Mouse (Mus musculus) intestine, postnatal 0 days (tissue): ENCODE results near the gene Cfap77. TPM values are rescaled to one million over a fixed set of nuclear protein-coding genes. Genes with fewer than 3 reads are reported as not detected.

ENCODE experiments used
- ATAC-seq: fragments of 200-750 bp; cut with Nextera tagmentation; 2 replicates; pipeline ENCODE4 v1.8.0; 2017; ENCODE audit warnings: mild to moderate bottlenecking, moderate TSS enrichment, moderate library complexity
- H3K27ac ChIP-seq: fragments of 300-500 bp; sonication (generic); 2 replicates; pipeline ENCODE4 v1.5.1; 2014; ENCODE audit warnings: mild to moderate bottlenecking, low read depth, low read length, moderate library complexity
- H3K27me3 ChIP-seq: fragments of 300-500 bp; sonication (generic); replicated peaks from 2 replicates; pipeline ENCODE4 v1.6.1; 2014; ENCODE audit warnings: low read length, mixed read lengths; ENCODE audit not compliant: control insufficient read depth, insufficient read depth
- H3K36me3 ChIP-seq: fragments of 300-500 bp; sonication (generic); 2 replicates; pipeline ENCODE4 v1.6.1; 2014; ENCODE audit warnings: mild to moderate bottlenecking, moderate library complexity; ENCODE audit not compliant: control insufficient read depth, insufficient read depth
- H3K4me1 ChIP-seq: fragments of 300-500 bp; sonication (generic); replicated peaks from 2 replicates; pipeline ENCODE4 v1.6.1; 2014; ENCODE audit warnings: antibody characterized with exemption, low read length, mixed read lengths; ENCODE audit not compliant: control insufficient read depth, insufficient read depth
- H3K4me2 ChIP-seq: fragments of 300-500 bp; sonication (generic); replicated peaks from 2 replicates; pipeline ENCODE4 v1.6.1; 2014; ENCODE audit warnings: low read depth, mild to moderate bottlenecking, moderate library complexity
- H3K4me3 ChIP-seq: fragments of 300-500 bp; sonication (generic); 2 replicates; pipeline ENCODE4 v1.5.1; 2014; ENCODE audit warnings: low read depth, low read length
- H3K9ac ChIP-seq: fragments of 300-500 bp; sonication (generic); 2 replicates; pipeline ENCODE4 v1.6.1; 2014; ENCODE audit warnings: mild to moderate bottlenecking, low read depth, low read length
- H3K9me3 ChIP-seq: fragments of 300-500 bp; sonication (generic); 2 replicates; pipeline ENCODE4 v1.6.1; 2016; ENCODE audit warnings: mixed run types; ENCODE audit not compliant: control insufficient read depth
- CTCF ChIP-seq: sonication (generic); IDR thresholded peaks from 2 replicates; pipeline ENCODE4 v1.5.1; 2016; ENCODE audit warnings: low read depth, mild to moderate bottlenecking, control low read depth, antibody characterized with exemption, moderate library complexity
- WGBS: fragments of 180-500 bp; shearing (Covaris S2); extraction: QIAGEN DNeasy Blood & Tissue Kit; methylation state at CpG from one replicate; pipeline ENCODE4 v1.1.7; 2014; 5-methylcytosine and 5-hydroxymethylcytosine counted together
- polyA plus RNA-seq: library from polyadenylated mRNA; unstranded; fragments of >200 nt; fragmentation: Nextera tagmentation; extraction: Ambion mirVana; gene quantifications from 2 replicates; pipeline ENCODE4 v1.2.1, GENCODE M21; 2015

Gene Cfap77
- polyA plus RNA-seq, 1 experiment from 2014 or later: 0.08 TPM

DNA sequence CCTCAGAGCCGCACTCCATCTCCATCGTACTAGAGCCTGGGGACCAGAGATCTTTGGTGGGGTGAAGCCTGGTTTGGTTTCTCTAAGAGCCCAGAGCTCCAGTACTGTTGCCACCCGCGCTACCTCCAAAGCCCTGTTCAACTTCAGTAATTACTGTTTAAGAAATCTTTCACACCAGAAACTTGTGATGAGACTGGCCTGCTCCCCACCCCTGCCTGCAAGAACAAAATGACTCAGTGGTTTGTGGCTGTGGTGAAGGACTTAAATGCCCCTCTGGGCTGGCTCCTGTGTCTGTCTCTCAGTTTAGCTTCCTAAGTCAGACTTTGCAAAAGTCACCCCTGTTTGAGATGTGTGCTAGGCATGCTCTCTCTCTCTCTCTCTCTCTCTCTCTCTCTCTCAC, 141.9 kb downstream of the Cfap77 start:
- WGBS: 3% methylated on average over 4 of the region's 4 CpGs
- ATAC-seq: no peak
- Histone ChIP-seq H3K9ac (no peak overlapping the region), H3K27ac (no peak overlapping the region), H3K9me3 (no peaks in the 10 kb centered on the region), H3K36me3 (no peaks in the 10 kb centered on the region), H3K4me2 (no peak overlapping the region), H3K27me3 (peaks cover 99% of the 10 kb centered on the region), H3K4me3 (no peak overlapping the region), H3K4me1 (no peaks in the 10 kb centered on the region)
- no peak for TF ChIP-seq CTCF

DNA sequence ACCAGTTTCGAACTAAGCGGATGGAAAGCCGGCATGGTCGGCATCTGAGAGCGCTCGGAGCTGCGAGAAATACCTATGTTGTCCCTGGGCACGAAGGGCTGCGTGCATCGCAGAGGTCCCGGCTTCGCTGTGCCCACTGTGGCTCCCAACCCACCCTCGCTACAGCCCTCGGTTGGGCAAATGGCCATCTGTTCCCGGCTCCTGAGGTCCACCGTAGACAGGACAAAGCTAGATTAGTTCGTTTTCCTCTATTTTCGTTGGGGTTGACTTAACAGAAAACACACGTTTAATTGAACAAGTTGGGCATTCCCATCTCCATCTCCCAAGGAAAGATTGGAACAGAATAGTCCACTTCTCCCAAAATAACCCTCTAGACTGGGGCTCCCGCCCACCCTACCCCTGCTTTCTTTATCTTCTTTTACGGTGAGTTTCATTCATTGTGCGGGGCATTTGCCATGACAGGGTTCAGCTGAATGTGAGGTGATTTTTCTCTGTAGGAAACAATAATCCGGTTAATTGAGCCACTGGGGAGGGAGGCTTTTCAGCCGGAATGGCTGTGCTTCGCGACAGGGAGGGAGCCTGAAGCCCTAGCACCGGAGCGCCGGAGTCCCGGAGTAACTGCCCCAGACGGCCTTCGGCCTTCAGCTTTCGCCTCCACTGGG, 142.7 kb downstream of the Cfap77 start:
- H3K27ac ChIP-seq: no peak overlapping the region
- H3K4me2 ChIP-seq: no peak overlapping the region
- H3K27me3 ChIP-seq: peaks cover 95% of the 10 kb centered on the region
- H3K4me1 ChIP-seq: no peaks in the 10 kb centered on the region
- 0 out of 2 replicates have a peak, but pooled peaks cover 2% of the 10 kb centered on the region for H3K36me3 ChIP-seq
- H3K9me3 ChIP-seq: no peaks in the 10 kb centered on the region
- no peak overlapping the region for H3K4me3 ChIP-seq
- TF ChIP-seq CTCF: no peak
- ATAC-seq: no peak
- H3K9ac ChIP-seq: no peak overlapping the region
- WGBS: 3% methylated on average over 33 of the region's 33 CpGs

DNA sequence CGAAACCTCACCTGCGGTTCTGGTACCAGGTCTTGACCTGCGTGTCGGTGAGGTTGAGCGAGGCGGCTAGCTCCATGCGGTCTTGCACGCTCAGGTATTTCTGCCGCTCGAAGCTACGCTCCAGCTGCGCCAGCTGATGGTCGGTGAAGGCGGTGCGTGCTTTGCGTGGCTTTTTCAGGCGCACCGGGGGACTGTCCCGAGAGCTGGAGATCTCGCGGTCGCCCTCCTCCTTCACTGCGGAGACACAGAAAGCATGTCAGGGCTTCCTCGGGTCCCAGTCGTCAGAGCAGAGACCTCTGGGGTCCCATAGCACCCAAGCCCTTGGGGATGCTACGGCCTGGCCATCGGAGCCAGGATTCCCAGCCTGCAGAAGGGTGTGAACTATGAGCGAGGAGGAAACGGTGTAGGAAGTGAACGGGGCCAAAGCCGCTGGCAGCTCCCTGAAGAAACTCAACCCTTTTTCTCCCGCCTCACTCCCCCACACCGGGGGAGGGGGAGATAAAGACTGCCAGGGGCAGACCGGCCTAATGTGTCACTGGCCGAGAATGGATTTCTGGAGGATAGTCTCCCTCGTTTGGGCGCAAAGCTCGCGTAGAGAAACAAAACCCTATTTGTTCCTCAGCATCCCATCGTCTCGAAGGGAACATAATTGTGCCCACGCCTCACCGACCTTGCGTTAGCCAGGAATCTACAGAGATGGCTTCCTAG, 143.4 kb downstream of the Cfap77 start:
- 2% methylated on average over 43 of the region's 44 CpGs for WGBS
- Histone ChIP-seq H3K27me3 (peaks cover 88% of the 10 kb centered on the region), H3K9ac (no peak overlapping the region), H3K27ac (no peak overlapping the region), H3K4me3 (no peak overlapping the region), H3K36me3 (0 out of 2 replicates have a peak, but pooled peaks cover 7% of the 10 kb centered on the region), H3K4me1 (no peaks in the 10 kb centered on the region), H3K4me2 (no peak overlapping the region), H3K9me3 (no peaks in the 10 kb centered on the region)
- no peak for TF ChIP-seq CTCF
- no peak for ATAC-seq

DNA sequence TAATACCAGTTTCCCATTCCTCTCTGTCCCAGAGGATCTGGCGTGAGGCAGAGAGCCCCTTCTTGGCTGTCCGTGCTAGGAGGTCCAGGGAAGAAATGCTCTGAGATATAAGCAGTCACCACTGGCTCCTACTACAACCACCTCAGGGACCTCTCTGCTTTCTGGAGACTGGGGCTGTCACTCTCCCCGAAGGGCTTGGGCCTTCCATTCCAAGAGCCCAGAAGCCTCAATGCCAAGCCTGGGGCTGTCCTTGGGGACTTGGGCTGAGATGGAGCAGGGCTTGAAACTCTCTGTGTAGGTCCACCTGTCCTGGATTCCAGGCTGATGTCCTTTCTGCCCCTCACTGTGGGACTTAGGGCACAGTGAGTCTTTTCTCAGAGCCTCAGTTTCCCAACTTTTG, 144.0 kb downstream of the Cfap77 start:
- Histone ChIP-seq H3K4me1 (no peaks in the 10 kb centered on the region), H3K27me3 (peaks cover 83% of the 10 kb centered on the region), H3K4me3 (no peak overlapping the region), H3K27ac (no peak overlapping the region), H3K9ac (no peak overlapping the region), H3K36me3 (0 out of 2 replicates have a peak, but pooled peaks cover 7% of the 10 kb centered on the region), H3K4me2 (no peak overlapping the region), H3K9me3 (no peaks in the 10 kb centered on the region)
- WGBS: 12% methylated on average over 3 of the region's 3 CpGs
- no peak for TF ChIP-seq CTCF
- no peak for ATAC-seq

DNA sequence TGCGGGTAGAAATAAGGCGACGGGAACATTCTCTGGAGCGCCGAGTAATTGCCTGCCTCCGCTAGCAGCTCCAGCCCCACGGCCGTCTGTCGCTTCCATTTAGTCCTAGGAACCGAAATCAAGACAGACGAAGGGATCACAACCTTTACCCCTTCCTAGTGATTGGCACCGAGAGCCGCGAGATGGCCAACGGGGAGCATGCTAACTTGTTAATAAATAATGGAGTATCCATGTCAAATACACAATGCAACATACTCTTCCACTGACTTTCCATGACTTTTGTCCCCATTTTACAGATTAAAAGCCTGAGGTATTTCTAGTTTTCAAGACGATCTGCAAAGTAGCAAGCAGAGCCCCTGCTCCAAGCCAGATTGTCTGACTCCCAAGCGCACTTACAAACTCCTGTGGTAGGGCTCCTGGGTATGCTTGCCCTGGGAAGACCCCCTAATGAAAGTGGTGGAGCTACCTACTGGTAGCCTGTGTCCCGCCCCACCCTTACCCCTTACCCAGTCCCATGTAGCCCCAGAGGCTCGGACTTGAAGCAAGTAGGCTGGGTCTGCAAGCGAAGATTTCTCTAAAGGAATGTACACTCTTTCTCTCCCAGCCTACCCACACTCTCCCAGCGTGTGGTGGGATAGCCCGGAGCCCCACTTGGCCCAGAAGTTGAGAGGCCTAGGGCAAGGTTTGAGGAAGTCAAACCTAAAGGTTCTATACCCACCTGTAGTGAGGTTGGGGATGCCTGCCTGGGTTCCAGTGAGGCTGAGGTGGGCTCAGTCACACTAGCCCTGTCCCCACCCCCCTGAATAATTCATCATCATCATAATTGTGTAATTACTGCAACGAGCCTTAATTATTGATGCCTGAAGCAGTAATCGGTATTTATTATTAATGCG, 144.8 kb downstream of the Cfap77 start:
- Histone ChIP-seq H3K27ac (no peak overlapping the region), H3K4me2 (no peak overlapping the region), H3K4me3 (0 out of 2 replicates have a peak overlapping the region, but pooled peaks have one; percentile 2), H3K4me1 (no peaks in the 10 kb centered on the region), H3K27me3 (peaks cover 75% of the 10 kb centered on the region), H3K36me3 (0 out of 2 replicates have a peak, but pooled peaks cover 7% of the 10 kb centered on the region), H3K9me3 (no peaks in the 10 kb centered on the region), H3K9ac (no peak overlapping the region)
- ATAC-seq: no peak
- WGBS: 10% methylated on average over 25 of the region's 25 CpGs
- no peak for TF ChIP-seq CTCF

DNA sequence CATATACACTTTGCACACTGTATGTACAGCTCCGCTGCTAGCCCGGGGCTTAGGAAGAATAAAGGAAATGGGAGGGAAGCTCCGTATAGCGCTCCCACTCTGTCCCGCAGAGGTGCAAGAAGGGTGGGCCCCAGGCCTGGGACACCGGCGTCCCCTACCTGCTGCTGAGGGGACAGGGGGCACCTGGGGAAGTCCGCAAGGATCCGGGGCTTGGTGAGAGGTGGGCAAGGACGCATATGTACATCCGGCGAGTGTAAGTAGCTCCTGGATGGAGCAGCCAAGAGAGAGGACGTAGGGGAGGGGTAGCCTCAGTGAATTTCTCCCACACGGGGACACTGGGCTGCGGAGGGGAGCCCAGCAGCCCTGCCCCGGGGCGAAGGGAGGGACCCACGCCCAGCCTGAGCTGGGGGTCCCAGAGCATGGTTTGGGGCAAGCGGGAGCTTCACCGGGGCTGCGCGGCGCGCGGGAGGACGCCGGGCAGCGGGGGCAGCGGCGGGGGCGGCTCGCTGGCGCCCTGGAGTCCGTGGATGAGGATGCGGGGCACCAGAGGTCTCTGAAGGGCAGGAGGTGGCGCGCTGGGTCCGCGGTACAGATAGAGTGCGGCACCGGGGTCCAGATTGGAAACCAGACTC, 145.6 kb downstream of the Cfap77 start:
- no peak overlapping the region for H3K4me2 ChIP-seq
- 0 out of 2 replicates have a peak overlapping the region, but pooled peaks have one; percentile 2 for H3K4me3 ChIP-seq
- ATAC-seq: no peak
- H3K4me1 ChIP-seq: no peaks in the 10 kb centered on the region
- no peak overlapping the region for H3K27ac ChIP-seq
- H3K36me3 ChIP-seq: peaks cover 11% of the 10 kb centered on the region; the same call in 1 of the 2 replicates
- H3K27me3 ChIP-seq: peaks cover 68% of the 10 kb centered on the region
- no peaks in the 10 kb centered on the region for H3K9me3 ChIP-seq
- H3K9ac ChIP-seq: no peak overlapping the region
- 1% methylated on average over 40 of the region's 41 CpGs for WGBS
- TF ChIP-seq CTCF: no peak
